Mouse (Mus musculus): ENCODE data around the gene Cntnap5c.
A peak's percentile ranks its signal among the peaks of the same experiment; 100 is the strongest.

DNA sequence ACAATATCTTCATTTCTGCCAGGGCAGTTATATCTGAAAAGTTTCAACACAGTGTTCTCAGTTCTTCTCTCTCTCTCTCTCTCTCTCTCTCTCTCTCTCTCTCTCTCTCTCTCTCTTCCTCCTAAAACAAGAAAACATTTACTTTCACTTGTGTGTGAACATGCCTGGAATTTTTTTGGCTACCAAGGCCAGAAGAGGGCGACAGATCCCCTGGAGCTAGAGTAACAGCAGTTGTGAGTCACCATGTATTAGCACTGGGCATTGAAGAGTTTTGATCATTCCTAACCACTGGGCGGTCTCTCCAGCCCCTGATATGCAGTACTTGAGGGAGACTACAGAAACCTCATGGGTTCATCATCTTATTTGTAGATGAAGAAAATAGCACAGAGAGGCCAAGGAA, 219.1 kb downstream of the Cntnap5c start:
- TF ChIP-seq CTCF (IDR thresholded peaks at IDR 0.05; ENCODE audit: extremely low read depth, insufficient read depth, low read length) (peak; percentile 48; the same call in 1 of the 2 replicates), POLR2A (IDR thresholded peaks at IDR 0.05; ENCODE audit: extremely low read depth, insufficient read depth, low read length) (no peak)

Data from cortical plate, adult 2 months (tissue).